Mouse (Mus musculus) olfactory bulb, adult 2 months (tissue): Measurements from ENCODE around the gene Irak4.

ENCODE experiments used
- CTCF ChIP-seq: fragments of 200-500 bp; IDR thresholded peaks from 2 replicates; pipeline ENCODE4 v1.5.1; 2012; ENCODE audit warnings: low read depth, mild to moderate bottlenecking, low read length, moderate library complexity; ENCODE audit not compliant: insufficient read depth
- POLR2A ChIP-seq: fragments of 200-500 bp; IDR thresholded peaks from 2 replicates; pipeline ENCODE4 v1.6.1; 2012; ENCODE audit warnings: mild to moderate bottlenecking, low read depth, low read length, moderate library complexity; ENCODE audit not compliant: insufficient read depth

DNA sequence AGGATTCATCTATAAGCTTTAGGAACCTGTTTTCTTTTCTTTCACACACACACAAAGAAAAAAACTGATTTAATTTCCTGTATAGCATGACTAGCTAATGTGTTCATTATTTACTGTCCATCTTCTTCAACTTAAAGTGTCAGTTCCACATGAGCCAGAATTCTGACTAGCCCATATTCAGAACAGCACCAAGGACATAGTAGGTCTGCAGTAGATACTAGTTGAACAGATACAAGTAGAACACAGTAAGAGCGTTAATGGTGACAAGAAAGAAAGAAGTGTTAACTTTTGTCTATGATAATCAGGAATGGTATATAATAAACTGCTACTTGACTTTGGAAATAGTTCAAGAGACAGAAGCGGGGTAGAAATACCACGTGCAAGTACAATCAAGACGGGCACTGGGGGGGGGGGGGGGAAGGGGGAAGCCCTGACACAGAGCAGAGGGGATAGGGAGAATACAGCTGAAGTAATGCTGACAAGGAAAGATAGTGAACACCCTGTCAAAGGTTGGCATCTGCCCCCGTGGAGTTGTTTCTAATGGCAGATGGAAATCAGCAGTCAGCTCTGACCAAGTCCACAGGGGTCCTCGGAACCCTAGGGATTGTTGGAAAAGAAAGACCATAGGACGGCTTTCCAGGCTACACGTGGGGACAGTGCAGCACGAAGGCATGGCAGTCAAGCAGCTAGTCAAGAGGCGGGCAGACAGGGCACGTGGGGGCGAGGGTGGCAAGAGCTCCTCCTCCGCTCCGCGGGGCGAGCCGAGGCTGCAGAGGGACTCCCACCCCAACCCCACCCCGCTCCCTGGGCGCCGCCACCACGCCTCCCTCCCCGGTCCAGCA, 655 bp upstream of the Irak4 start:
- TF ChIP-seq CTCF: no peak
- TF ChIP-seq POLR2A: no peak
